Mouse (Mus musculus) left cerebral cortex, adult 2 months (tissue): ENCODE data around the gene Sms. TPM values are rescaled to one million over a fixed set of nuclear protein-coding genes. Genes with fewer than 3 reads are reported as not detected.
A peak's percentile ranks its signal among the peaks of the same experiment; 100 is the strongest.

Source experiments
- DNase-seq, 2 experiments: peaks; one replicate each; pipeline ENCODE4 v3.0.0; 2021 to 2022; ENCODE audit warnings: low spot score in 2 of 2, mixed read lengths in 1 of 2; ENCODE audit errors: extremely low spot score in 1 of 2
- H3K27ac ChIP-seq: fragments of 200-600 bp; 2 replicates; pipeline ENCODE4 v1.8.1; 2022
- H3K4me3 ChIP-seq: fragments of 200-600 bp; 2 replicates; pipeline ENCODE4 v1.8.1; 2022
- CTCF ChIP-seq: fragments of 200-600 bp; IDR thresholded peaks from 2 replicates; pipeline ENCODE4 v1.8.1; 2022; ENCODE audit warnings: antibody characterized with exemption, mild to moderate bottlenecking, moderate library complexity
- intact Hi-C: fragments of 180-260 bp; cut with DNase I; formaldehyde crosslinking; loops from one replicate; pipeline ENCODE4 v1.15.1; 2025
- long read RNA-seq, 2 experiments: library from polyadenylated mRNA; stranded (forward); transcript quantifications; one replicate each; pipeline ENCODE4 v2.0.0; 2021; ENCODE audit warnings: borderline mapping rate in 2 of 2
- total RNA-seq, 2 experiments: library from RNA; stranded (reverse); gene quantifications; 2 replicates each; pipeline ENCODE4 v1.2.3; 2021

The Sms gene
- 10 to 100 TPM; 68.3 to 81.5 TPM for total RNA-seq
- long read RNA-seq, experiment 1, transcript Sms-201 (11 exons, 3,717 nt) = major isoform, 49 of 66 reads
- long read RNA-seq, experiment 1, partial matches to known transcripts = 2 of 66 reads
- long read RNA-seq, experiment 1, other reads (novel, unspliced or antisense) = 15 of 66 reads
- long read RNA-seq, experiment 2, transcript Sms-201 (11 exons, 3,717 nt) = major isoform, 37 of 50 reads
- long read RNA-seq, experiment 2, partial matches to known transcripts = 2 of 50 reads
- long read RNA-seq, experiment 2, other reads (novel, unspliced or antisense) = 10 of 50 reads

- H3K4me3 ChIP-seq = peak within 1 kb of the TSS; percentile 46
- intact Hi-C loops = loop anchor here (10.0 kb wide), 1 partner anchor 103 kb away; the partner anchor contains the start of gene Mbtps2
- no peak for TF ChIP-seq CTCF
- H3K27ac ChIP-seq = peak within 1 kb of the TSS; percentile 71
- peak; percentile 45 to 50 for DNase-seq
Observed at GRCm38 (mm10) chrX:157491944-157492726, at the start of gene Sms. Gene Sms, minus strand, starts transcription at chrX:157492287.

DNA sequence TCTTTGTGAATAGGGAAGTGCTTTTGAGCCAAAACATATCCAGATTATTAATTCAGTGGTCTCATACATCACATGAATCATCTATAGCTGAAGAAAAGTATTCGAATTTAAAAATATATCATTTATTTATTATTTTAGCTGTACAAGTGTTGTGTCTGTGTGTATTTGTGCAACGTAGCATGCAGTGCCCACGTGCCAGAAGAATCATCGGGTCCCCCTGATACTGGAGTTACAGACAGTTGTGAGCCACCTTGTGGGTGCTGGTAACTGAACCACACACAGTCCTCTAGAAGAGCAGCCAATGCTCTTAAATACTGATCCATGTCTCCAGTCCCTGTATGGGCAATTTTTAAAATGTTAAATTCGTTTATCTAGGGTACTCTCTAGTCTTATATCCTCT, 14.3 kb upstream of the Sms start:
- intact Hi-C loops = no loop called here

GRCm38 (mm10) chrX:157504506-157504905, 12.4 kb upstream of the Sms start:
- intact Hi-C loops = no loop called here
- TF ChIP-seq CTCF = no peak

More for the DNA sequence above, 14.3 kb upstream of the Sms start:
- no peak for DNase-seq
- no peak overlapping the region for H3K27ac ChIP-seq
- no peak overlapping the region for H3K4me3 ChIP-seq
- TF ChIP-seq CTCF = no peak

DNA sequence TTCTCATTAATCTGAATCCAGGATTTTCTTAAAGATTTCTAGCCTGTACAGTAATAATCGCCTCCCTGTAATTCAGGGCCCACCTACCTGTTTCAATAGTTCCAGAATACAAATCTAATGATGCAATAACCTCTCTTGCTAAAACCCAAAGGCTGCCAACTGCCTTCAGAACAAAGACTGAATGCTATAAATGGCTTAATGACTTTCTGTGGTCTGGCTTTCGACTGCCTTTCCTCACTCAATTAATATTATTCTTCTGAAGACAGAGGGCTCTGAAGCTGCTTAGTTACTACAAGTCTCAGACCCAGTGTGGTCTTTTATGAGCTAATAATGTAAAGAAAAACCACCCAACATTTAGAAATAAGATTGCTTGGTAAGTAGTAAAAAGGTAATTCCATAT, 9.8 kb upstream of the Sms start:
- Histone ChIP-seq H3K4me3 (no peak overlapping the region), H3K27ac (no peak overlapping the region)
- intact Hi-C loops = no loop called here
- no peak for DNase-seq
- TF ChIP-seq CTCF = no peak

More at GRCm38 (mm10) chrX:157504506-157504905, 12.4 kb upstream of the Sms start:
- no peak overlapping the region for H3K4me3 ChIP-seq
- no peak for DNase-seq
- H3K27ac ChIP-seq = no peak overlapping the region

DNA sequence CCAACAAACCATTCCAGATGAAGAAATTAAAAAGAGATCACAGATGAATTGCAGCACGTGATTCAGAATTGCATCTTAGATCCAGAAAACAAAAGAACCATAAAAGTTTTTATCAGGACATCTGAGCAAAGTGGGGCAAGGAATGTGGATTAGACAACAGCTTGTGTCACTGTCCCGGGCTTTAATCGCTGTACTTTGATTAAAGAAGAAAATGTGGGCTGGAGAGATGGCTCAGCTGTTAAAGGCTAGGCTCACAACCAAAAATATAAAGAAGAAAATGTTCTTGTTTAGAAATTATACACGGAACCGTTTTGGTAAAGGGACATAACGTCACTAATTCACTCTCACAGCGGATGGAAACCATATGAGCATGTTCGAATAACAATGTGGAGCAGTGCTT, 7.9 kb upstream of the Sms start:
- no peak overlapping the region for H3K4me3 ChIP-seq
- no peak overlapping the region for H3K27ac ChIP-seq
- TF ChIP-seq CTCF = no peak
- DNase-seq = no peak
- intact Hi-C loops = no loop called here

- intact Hi-C loops = loop anchor here (10.0 kb wide), 1 partner anchor 102 kb away; the partner anchor contains the start of gene Mbtps2
Observed at GRCm38 (mm10) chrX:157493159-157493558, 1.1 kb upstream of the Sms start.

DNA sequence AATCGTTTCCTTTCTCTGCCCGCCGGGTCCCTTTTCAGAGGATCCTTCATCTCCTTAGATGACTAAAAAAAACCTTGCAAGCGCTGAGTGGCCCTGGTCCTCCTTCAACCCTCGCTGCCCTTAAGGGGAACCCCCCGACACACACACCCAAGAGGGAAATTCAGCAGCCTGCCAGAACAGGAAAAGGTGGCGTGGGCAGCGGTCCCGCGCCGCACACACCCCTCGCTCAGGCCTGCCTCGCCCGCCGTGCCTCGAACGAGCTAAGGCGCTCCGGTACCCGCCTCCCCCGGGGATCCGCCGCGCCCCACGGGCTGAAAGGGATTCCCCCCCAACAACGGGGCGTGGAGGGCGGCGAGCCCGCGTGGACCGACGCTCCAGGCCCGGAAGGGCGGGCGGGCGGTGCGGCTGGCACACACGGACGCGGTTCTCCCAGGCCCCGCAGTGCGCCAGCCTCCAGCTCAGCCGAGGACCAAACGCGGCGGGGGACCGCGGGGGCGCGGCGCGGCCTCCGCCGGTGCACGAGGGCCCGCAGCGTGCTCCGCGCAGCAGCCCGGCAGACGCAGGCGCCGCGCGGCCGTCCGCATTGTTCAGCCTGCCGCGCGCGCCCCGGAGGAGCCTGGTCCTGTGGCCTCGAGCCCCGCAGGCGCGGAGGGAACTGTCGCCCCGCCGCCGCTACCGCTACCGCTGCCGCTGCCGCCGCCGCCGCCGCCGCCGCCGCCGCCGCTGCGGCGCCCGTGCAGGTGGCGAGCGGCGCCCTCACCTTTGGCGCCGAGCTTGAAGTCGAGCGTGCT, 747 bp downstream of the Sms start:
- peak overlapping the region; percentile 71 for H3K27ac ChIP-seq
- intact Hi-C loops = loop anchor here (10.0 kb wide), 1 partner anchor 103 kb away; the partner anchor contains the start of gene Mbtps2
- peak; percentile 37 to 40 for DNase-seq
- peak overlapping the region; percentile 46 for H3K4me3 ChIP-seq
- TF ChIP-seq CTCF = no peak

More at GRCm38 (mm10) chrX:157493159-157493558, 1.1 kb upstream of the Sms start:
- TF ChIP-seq CTCF = no peak
- Histone ChIP-seq H3K4me3 (no peak overlapping the region), H3K27ac (no peak overlapping the region)
- no peak for DNase-seq

GRCm38 (mm10) chrX:157490769-157491144, 1.3 kb downstream of the Sms start:
- Histone ChIP-seq H3K4me3 (peak overlapping the region; percentile 46), H3K27ac (peak overlapping the region; percentile 71; the same call in 1 of the 2 replicates)
- intact Hi-C loops = loop anchor here (10.0 kb wide), 1 partner anchor 104 kb away; the partner anchor contains the start of gene Mbtps2
- DNase-seq = peak; percentile 10 to 12
- no peak for TF ChIP-seq CTCF

DNA sequence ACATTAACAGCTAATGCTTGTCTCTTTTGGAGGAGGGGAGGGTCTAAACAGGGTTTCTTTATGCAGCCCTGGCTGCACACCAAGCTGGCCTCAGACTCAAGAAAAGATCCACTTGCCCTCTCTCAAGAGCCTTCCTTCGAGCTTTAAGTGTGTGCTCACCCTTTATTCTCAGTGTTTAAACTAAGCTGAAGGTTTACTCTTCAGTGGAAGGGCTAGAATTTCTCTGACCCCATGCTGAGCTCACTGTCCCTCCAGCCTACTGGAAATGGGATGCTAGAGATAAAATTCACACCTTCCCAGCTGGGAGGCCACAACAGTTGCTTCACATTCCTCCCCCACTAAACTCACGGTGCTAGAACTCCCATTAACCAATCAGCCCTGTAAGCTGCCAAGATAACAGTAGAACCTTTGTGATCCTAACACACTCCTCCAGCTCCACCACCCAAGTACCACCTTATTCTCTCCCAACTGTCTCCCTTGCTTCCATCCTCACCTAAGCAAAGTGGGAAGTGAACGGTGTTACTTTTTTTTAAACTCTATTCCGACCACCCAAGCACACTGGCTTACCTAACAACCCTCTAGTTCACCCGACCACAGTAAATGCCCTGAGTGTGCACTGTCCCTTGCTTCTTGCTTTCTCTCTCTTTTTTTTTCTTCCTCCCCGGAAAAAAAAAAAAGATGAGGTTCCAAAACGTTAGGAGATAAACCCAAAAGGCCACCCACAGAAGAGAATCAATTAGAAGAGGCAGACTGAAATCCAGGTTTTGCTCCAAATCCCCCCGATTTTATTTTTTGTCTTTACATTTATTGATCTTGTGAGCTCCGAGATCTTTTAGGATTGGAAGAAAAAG, 2.0 kb downstream of the Sms start:
- peak overlapping the region; percentile 46 for H3K4me3 ChIP-seq
- no peak for TF ChIP-seq CTCF
- DNase-seq = no peak
- intact Hi-C loops = loop anchor here (10.0 kb wide), 2 partner anchors 105 to 1435 kb away; partner anchors contain the start of gene Mbtps2
- no peak overlapping the region for H3K27ac ChIP-seq

DNA sequence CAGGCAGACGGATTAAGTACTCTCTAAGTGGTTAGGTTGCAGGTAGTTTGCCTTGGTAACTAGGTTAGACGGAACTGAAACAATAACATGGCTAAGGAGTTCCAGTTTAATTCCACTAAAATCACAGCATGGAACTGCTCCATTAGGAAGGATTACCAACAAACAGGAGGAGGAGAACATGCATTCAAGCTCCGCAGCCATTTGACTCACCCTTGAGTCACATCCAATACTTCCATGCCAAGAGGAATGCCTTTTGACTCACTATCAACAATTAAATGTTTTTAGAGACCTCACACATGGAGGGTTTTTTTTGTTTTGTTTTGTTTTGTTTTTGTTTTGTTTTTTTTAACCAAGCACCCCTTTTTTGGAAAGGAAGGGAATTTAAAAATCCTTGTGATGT, 3.3 kb downstream of the Sms start:
- H3K4me3 ChIP-seq = no peak overlapping the region
- no peak for DNase-seq
- H3K27ac ChIP-seq = no peak overlapping the region
- intact Hi-C loops = loop anchor here (10.0 kb wide), 1 partner anchor 1436 kb away; no protein-coding TSS in a partner anchor
- no peak for TF ChIP-seq CTCF
